Mouse (Mus musculus) c-Kit-positive CD71-positive TER-119-positive erythroid progenitor cells, embryonic 14.5 days (primary cell): ENCODE data around the gene Rhoc.

Experiments used
- DNase-seq: peaks from one replicate; pipeline ENCODE4 v3.0.0-alpha.2; 2013; ENCODE audit warnings: low spot score

Gene Rhoc

GRCm38 (mm10) chr3:104788075-104788474 is at the start of gene Rhoc:
Rhoc (plus strand) TSS chr3:104788375.
- DNase-seq, result no peak

GRCm38 (mm10) chr3:104741954-104742353 is 46.2 kb upstream of the Rhoc start:
- no peak for DNase-seq

GRCm38 (mm10) chr3:104743161-104743560 is 45.0 kb upstream of the Rhoc start:
- no peak for DNase-seq

GRCm38 (mm10) chr3:104743864-104744263 is 44.3 kb upstream of the Rhoc start:
- DNase-seq, result no peak

GRCm38 (mm10) chr3:104752845-104753244 is 35.3 kb upstream of the Rhoc start:
- peak; percentile 20 for DNase-seq

GRCm38 (mm10) chr3:104758406-104758805 is 29.8 kb upstream of the Rhoc start:
- peak; percentile 57 for DNase-seq

GRCm38 (mm10) chr3:104758869-104759268 is 29.3 kb upstream of the Rhoc start:
- no peak for DNase-seq

- DNase-seq, result peak; percentile 35
Observed at GRCm38 (mm10) chr3:104762103-104762863, 25.9 kb upstream of the Rhoc start.

GRCm38 (mm10) chr3:104765021-104765420 is 23.2 kb upstream of the Rhoc start:
- peak; percentile 48 for DNase-seq

GRCm38 (mm10) chr3:104767141-104767540 is 21.0 kb upstream of the Rhoc start:
- no peak for DNase-seq

- no peak for DNase-seq
Observed at GRCm38 (mm10) chr3:104767716-104768115, 20.5 kb upstream of the Rhoc start.

GRCm38 (mm10) chr3:104769135-104769534 is 19.0 kb upstream of the Rhoc start:
- no peak for DNase-seq

GRCm38 (mm10) chr3:104770035-104770434 is 18.1 kb upstream of the Rhoc start:
- DNase-seq, result no peak

GRCm38 (mm10) chr3:104770918-104771317 is 17.3 kb upstream of the Rhoc start:
- DNase-seq, result no peak

- DNase-seq, result no peak
Observed at GRCm38 (mm10) chr3:104771460-104771859, 16.7 kb upstream of the Rhoc start.

- no peak for DNase-seq
Observed at GRCm38 (mm10) chr3:104773301-104773700, 14.9 kb upstream of the Rhoc start.

- DNase-seq, result no peak
Observed at GRCm38 (mm10) chr3:104777342-104777741, 10.8 kb upstream of the Rhoc start.

GRCm38 (mm10) chr3:104779949-104780348 is 8.2 kb upstream of the Rhoc start:
- DNase-seq, result peak; percentile 39

GRCm38 (mm10) chr3:104780561-104781420 is 7.4 kb upstream of the Rhoc start, which contains the start of gene Ppm1j:
Ppm1j (plus strand) TSS chr3:104781056.
- peak; percentile 37 for DNase-seq

- no peak for DNase-seq
Observed at GRCm38 (mm10) chr3:104781471-104781903, 6.7 kb upstream of the Rhoc start, which contains the start of gene Fam19a3. Fam19a3 (minus strand) TSS chr3:104781840.

GRCm38 (mm10) chr3:104782061-104782681 is 6.0 kb upstream of the Rhoc start:
- no peak for DNase-seq

GRCm38 (mm10) chr3:104783971-104784500 is 4.1 kb upstream of the Rhoc start:
- DNase-seq, result no peak
